Comparison of ENCODE assay signal across 9 mouse cellular contexts in the genomic region with DNA sequence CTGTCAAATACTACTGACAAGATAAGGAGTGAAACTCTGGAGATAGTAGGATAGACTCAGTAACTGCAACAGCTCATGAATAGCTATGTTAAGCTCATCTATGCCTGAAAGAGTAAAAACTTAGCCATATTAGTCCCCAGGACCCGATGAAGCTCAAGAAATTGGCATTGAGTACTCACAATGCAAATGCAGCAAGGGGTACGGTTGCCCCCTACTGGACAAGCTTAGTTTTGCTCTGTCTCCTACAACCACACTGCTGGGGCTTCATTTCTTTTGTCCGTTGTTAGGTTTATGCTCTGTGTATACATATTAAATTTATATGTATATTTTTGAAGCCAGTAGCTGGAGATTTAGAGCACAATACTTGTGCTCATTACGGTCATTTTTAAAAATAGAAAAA.
DNase-seq lines count a peak whose midpoint lies in the region; ATAC-seq and TF ChIP-seq lines count a peak whose summit lies in the region.
"Had no signal": no experiment of that assay in that cellular context is flagged by ENCODE, and none has a peak within 500 bp of the region (broad histone marks: within the 10 kb centered on the region; RNA-seq: fewer than 3 reads in every experiment).

No protein-coding gene starts in this region.

- ATAC-seq in hindbrain, postnatal 0 days: no peak
- ATAC-seq in hindbrain, embryonic 12.5 days (ENCODE audit: low FRiP score): no peak
- ATAC-seq in midbrain, postnatal 0 days (ENCODE audit: low FRiP score): 0 out of 2 replicates have a peak, but pooled peaks have one; percentile 27

- no peaks in the 10 kb centered on the region for H3K36me3 ChIP-seq in hindbrain, postnatal 0 days (ENCODE audit: insufficient read depth, low read length)
- H3K36me3 ChIP-seq in hindbrain, embryonic 12.5 days: no peaks in the 10 kb centered on the region
- H3K36me3 ChIP-seq in midbrain, postnatal 0 days (ENCODE audit: insufficient read depth, low read length): no peaks in the 10 kb centered on the region
- H3K36me3 ChIP-seq in midbrain, embryonic 10.5 days: no peaks in the 10 kb centered on the region
- H3K36me3 ChIP-seq: limb, embryonic 12.5 days had no signal

- peak; percentile 66 for TF ChIP-seq CTCF in hindbrain, postnatal 0 days (IDR thresholded peaks at IDR 0.05; ENCODE audit: low read depth)
- peak; percentile 61 for TF ChIP-seq CTCF in midbrain, postnatal 0 days (IDR thresholded peaks at IDR 0.05)

- peak; percentile 44 for DNase-seq in hindbrain, postnatal 0 days (ENCODE audit: low spot score)
- peak; percentile 36 for DNase-seq in midbrain, postnatal 0 days (ENCODE audit: low spot score)
- DNase-seq in midbrain, embryonic 10.5 days (ENCODE audit: low spot score): no peak
- DNase-seq in adipocyte (ENCODE audit: low spot score): peak; percentile 3
- DNase-seq in right cerebral cortex, postnatal 14 days: peak; percentile 25
- DNase-seq in c-Kit-positive CD71-positive TER-119-positive erythroid progenitor cells, embryonic 14.5 days (ENCODE audit: low spot score): no peak

- WGBS in hindbrain, postnatal 0 days: 85% methylated on average over 4 of the region's 4 CpGs
- 85% methylated on average over 4 of the region's 4 CpGs for WGBS in hindbrain, embryonic 12.5 days
- WGBS in midbrain, postnatal 0 days: 85% methylated on average over 4 of the region's 4 CpGs
- 86% methylated on average over 4 of the region's 4 CpGs for WGBS in midbrain, embryonic 10.5 days

- no peak overlapping the region for H3K9ac ChIP-seq in hindbrain, postnatal 0 days (replicated peaks; ENCODE audit: low read length)
- no peak overlapping the region for H3K9ac ChIP-seq in hindbrain, embryonic 12.5 days
- no peak overlapping the region for H3K9ac ChIP-seq in midbrain, postnatal 0 days (replicated peaks; ENCODE audit: low read length, poor library complexity, severe bottlenecking)
- H3K9ac ChIP-seq: limb, embryonic 12.5 days had no signal

- no peaks in the 10 kb centered on the region for H3K4me1 ChIP-seq in hindbrain, postnatal 0 days (ENCODE audit: insufficient read depth, low read length)
- H3K4me1 ChIP-seq in hindbrain, embryonic 12.5 days: no peaks in the 10 kb centered on the region
- H3K4me1 ChIP-seq in midbrain, postnatal 0 days (ENCODE audit: insufficient read depth, low read length): no peaks in the 10 kb centered on the region
- no peaks in the 10 kb centered on the region for H3K4me1 ChIP-seq in midbrain, embryonic 10.5 days
- H3K4me1 ChIP-seq: limb, embryonic 12.5 days had no signal

- no peaks in the 10 kb centered on the region for H3K27me3 ChIP-seq in hindbrain, postnatal 0 days (ENCODE audit: insufficient read depth, low read length)
- H3K27me3 ChIP-seq in hindbrain, embryonic 12.5 days: no peaks in the 10 kb centered on the region
- no peaks in the 10 kb centered on the region for H3K27me3 ChIP-seq in midbrain, postnatal 0 days (ENCODE audit: insufficient read depth, low read length)
- no peaks in the 10 kb centered on the region for H3K27me3 ChIP-seq in midbrain, embryonic 10.5 days (ENCODE audit: low read depth, poor library complexity, severe bottlenecking)
- H3K27me3 ChIP-seq: limb, embryonic 12.5 days had no signal

- H3K9me3 ChIP-seq in hindbrain, postnatal 0 days (ENCODE audit: low read length): 0 out of 2 replicates have a peak, but pooled peaks cover under 1% of the 10 kb centered on the region
- H3K9me3 ChIP-seq in hindbrain, embryonic 12.5 days (replicated peaks): peaks cover 4% of the 10 kb centered on the region; the same call in 1 of the 2 replicates
- 0 out of 2 replicates have a peak, but pooled peaks cover 3% of the 10 kb centered on the region for H3K9me3 ChIP-seq in midbrain, postnatal 0 days (ENCODE audit: low read length)
- peaks cover 31% of the 10 kb centered on the region for H3K9me3 ChIP-seq in midbrain, embryonic 10.5 days (replicated peaks)

- no peak overlapping the region for H3K4me3 ChIP-seq in hindbrain, postnatal 0 days (ENCODE audit: low read length)
- H3K4me3 ChIP-seq in hindbrain, embryonic 12.5 days: no peak overlapping the region
- H3K4me3 ChIP-seq in midbrain, postnatal 0 days (ENCODE audit: low read depth, low read length): no peak overlapping the region
- no peak overlapping the region for H3K4me3 ChIP-seq in midbrain, embryonic 10.5 days
- H3K4me3 ChIP-seq: erythroblast, embryonic 14.5 days; limb, embryonic 12.5 days had no signal

- H3K27ac ChIP-seq in hindbrain, postnatal 0 days: no peak overlapping the region
- H3K27ac ChIP-seq in hindbrain, embryonic 12.5 days: no peak overlapping the region
- no peak overlapping the region for H3K27ac ChIP-seq in midbrain, postnatal 0 days (ENCODE audit: low read depth, low read length)
- no peak overlapping the region for H3K27ac ChIP-seq in midbrain, embryonic 10.5 days (replicated peaks)
- H3K27ac ChIP-seq: limb, embryonic 12.5 days had no signal

- H3K4me2 ChIP-seq in hindbrain, postnatal 0 days (ENCODE audit: low read depth, low read length): no peak overlapping the region
- H3K4me2 ChIP-seq in hindbrain, embryonic 12.5 days (replicated peaks): no peak overlapping the region
- H3K4me2 ChIP-seq in midbrain, postnatal 0 days (ENCODE audit: low read depth, low read length, poor library complexity, severe bottlenecking): no peak overlapping the region
- H3K4me2 ChIP-seq: limb, embryonic 12.5 days had no signal

Comparison
In these comparisons a context has a peak if more than half of its experiments do, and no peak if none do; other contexts are left out.
1. DNase-seq: peak in hindbrain, postnatal 0 days (single experiment), midbrain, postnatal 0 days (single experiment), adipocyte (single experiment) and right cerebral cortex, postnatal 14 days (single experiment); none in midbrain, embryonic 10.5 days (single experiment) and c-Kit-positive CD71-positive TER-119-positive erythroid progenitor cells, embryonic 14.5 days (single experiment).